Mouse (Mus musculus): ENCODE results near the gene Cpne6. TPM values are rescaled to one million over a fixed set of nuclear protein-coding genes. Genes with fewer than 3 reads are reported as not detected.
A peak's percentile ranks its signal among the peaks of the same experiment; 100 is the strongest.

Gene Cpne6
- total RNA-seq, 2 experiments from 2014 or later = not detected

DNA sequence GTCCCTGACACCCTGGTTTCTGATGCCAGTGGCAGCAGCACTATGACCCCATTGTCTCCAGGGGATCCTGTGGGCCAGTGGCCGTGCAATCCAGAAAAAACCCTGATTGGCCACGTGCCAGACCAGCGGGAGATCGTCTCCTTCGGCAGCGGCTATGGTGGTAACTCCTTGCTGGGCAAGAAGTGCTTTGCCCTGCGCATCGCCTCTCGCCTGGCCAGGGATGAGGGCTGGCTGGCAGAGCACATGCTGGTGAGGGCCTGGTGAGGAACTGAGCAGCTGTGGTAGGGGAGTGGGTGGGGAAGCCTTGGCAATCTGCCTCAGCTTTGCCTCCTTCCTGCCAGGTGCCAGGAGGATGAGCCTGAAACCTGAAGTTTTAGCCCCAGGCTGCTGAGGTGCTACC, 34.1 kb downstream of the Cpne6 start:
- DNase-seq = no peak
- intact Hi-C loops (cut with DNase I) = no loop called here

DNA sequence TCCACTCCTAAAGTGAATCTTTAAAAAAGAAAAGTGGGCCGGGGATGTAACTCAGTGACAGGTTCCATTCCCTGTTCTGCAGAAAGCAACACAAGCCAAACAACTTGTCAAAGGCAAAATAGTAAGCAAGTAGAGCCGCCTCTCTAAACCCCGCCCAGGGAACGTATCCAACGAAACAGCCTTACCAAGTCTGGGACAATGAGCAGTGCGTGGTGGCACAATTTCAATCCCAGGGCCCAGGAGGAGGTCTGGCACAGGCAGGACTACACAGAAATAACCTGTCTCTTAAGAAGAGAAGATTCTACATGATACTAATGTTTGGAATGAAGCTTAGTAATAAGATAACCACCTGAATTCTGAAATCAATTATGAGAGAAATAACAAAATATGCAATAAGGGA, 39.9 kb downstream of the Cpne6 start:
- intact Hi-C loops (cut with DNase I) = no loop called here
- no peak for DNase-seq

DNA sequence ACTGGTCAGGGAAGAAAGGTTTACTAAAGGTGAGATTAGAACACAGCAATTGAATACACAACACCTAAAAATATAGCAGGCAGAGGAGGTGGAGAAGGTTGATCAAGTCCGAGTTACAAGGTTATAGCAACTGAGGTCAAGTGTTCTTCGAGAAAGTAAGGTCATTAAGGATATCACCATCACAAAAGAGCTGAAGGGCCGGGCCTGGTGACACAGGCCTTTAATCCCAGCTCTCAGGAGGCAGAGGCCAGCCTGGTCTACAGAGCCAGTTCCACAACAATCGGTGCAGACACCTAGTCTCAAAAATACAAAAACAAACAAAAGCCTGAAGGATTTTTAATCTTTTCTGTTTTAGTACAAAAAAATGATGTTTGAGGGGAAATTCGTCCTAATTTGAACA, 41.1 kb downstream of the Cpne6 start:
- intact Hi-C loops (cut with DNase I) = no loop called here
- DNase-seq = no peak

DNA sequence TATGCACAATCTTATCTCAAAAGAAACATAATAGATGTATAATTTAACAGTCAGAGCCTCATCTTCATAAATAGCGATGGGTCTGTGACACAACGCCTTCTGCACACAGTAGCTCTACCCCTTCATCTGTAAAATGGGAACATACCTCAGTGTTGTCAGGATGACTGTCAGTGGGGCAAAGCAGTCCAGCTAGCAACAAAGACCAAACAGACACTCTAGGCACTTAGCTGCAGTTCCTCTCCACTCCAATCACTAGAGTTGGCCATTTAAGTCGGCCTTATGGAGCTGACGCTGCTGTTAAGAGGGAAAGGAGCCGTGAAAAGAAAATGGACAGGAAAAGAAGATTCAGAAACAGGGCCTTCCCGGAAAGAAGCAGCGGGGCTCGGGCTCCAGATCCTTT, 41.5 kb downstream of the Cpne6 start:
- intact Hi-C loops (cut with DNase I) = no loop called here
- DNase-seq = no peak

DNA sequence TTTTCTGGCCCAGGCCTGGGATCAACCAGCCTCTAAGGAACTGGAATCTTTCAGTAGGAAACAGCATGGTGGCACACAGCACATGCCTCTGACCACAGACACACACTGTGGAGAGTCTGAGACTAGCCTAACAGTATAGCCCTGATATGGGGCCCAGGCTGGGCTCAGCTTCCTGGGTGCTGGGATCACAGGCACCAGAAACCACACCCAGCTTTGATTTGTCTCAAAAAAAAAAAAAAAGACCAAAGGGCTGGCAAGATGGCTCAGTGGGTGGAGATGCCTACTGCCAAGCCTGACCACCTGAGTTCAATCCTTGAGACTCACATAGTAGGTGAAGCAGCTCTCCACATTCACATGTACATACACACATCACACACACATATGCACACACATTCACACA, 44.4 kb downstream of the Cpne6 start:
- intact Hi-C loops (cut with DNase I) = no loop called here
- DNase-seq = no peak

DNA sequence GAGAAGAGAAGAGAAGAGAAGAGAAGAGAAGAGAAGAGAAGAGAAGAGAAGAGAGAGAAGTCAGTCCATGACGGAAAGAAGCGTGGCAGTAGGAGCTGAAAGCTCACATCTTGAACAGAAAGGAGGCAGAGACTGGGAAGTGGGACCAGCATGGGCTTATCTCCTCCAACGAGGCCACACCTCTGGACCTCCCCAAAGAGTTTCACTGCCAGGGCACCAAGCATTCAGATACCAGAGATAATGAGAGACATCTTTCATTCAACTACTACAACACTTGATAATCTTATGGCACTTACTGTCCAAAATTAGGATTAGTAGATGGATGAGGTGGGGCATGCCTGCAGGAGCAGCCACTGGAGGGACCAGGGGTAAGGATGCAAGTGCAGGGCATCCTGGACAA, 45.5 kb downstream of the Cpne6 start:
- no peak for DNase-seq
- intact Hi-C loops (cut with DNase I) = loop anchor here (2.0 kb wide), 1 partner anchor 15 kb away; the partner anchor contains the start of gene Pck2

DNA sequence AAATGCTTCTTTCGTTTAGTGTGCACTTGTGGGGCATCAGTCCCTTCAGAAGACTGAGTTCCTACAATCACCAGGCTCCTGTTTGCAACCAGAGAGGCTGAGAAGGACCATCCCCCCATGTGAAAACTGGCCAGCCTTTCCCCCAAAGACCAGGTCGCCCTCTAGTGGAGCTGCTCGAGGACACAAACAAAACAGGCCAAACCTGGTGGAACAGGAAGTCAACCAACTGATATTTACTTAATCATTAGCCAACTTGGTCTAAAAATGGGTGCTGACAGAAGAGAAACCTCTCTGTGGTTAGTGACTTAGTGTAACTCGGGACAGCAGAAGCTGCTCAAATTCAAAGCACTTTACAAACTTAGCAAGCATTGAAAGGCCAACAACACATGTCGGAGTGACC, 46.8 kb downstream of the Cpne6 start:
- peak; percentile 82 to 89 for DNase-seq
- intact Hi-C loops (cut with DNase I) = loop anchor here (1.0 to 2.0 kb wide), 2 partner anchors 16 to 61 kb away; partner anchors contain the start of gene Pck2

DNA sequence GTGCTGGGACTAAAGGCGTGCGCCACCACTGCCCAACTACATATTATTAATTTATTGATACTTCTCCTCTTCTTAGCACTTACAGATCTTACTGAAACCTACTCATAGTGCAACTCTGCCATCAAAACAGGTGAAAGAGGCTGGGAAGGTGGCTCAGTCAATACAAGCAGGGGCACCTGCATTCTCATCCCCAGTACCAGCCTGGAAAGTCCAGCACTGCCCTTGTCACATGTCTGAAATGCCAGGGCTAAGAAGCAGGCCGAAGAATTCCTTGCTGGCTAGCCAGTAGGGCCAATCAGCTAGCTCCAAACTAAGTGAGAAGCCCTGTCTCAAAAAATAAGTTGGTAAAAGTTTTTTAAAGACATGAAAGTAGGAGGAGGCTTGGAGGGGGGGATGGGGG, 47.3 kb downstream of the Cpne6 start:
- no peak for DNase-seq
- intact Hi-C loops (cut with DNase I) = loop anchor here (1.0 to 2.0 kb wide), 2 partner anchors 17 to 61 kb away; partner anchors contain the start of gene Pck2

DNA sequence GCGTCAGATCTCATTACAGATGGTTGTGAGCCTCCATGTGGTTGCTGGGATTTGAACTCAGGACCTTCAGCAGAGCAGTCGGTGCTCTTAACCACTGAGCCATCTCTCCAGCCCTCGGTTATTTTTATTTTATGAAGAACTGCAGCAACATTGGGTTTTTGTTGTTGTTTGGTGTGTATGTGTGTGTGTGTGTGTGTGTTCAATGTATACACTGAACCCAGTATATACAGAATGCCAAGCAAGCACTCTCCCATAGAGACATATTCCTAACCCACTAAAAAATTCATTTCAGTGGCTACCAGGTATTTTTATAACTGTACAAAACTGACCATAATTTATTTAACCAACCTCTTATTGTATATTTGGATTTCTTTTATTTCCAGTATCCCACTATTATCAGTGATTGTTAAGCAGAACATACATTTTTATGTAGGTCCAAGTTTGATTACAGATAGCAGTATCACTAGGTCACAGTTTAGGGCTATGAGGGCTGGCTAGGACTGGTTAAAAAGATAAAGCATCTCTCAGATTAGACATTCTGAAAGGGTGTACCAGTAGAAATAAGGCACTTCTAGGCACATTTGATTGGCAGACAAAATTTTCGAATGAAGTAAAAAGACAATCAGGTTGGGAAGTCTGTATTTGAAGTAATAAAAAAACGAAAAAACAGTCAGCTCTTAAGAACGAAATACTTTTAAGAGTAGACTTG, 48.6 kb downstream of the Cpne6 start:
- no peak for DNase-seq
- intact Hi-C loops (cut with DNase I) = no loop called here

DNA sequence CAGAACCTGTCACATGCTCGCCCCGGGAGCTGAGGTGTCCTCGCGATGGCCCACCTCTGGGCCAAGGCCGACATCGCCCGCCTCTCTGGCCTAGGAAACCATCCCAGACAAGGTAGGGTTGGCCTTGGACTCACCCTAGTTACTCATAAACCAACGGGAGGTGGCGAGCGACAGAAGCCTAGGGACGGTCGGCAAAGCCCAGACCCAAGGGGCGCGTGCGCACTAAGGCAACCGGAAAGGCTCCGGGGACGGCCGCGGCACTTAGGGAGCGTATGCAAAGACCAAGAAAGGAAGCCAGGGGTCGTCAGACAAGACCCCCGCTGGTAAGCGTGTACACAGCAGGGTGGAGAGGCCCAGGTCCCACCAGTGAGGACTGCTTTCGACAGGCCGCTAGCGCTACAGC, 49.6 kb downstream of the Cpne6 start, which contains the start of gene Dcaf11:
Gene Dcaf11 (plus strand): TSS at position 208 of the 403 bp plus-strand sequence.
- peak; percentile 90 for DNase-seq
- intact Hi-C loops (cut with DNase I) = loop anchor here (5.0 kb wide), 1 partner anchor 43 kb away; the partner anchor contains the start of gene Irf9

DNA sequence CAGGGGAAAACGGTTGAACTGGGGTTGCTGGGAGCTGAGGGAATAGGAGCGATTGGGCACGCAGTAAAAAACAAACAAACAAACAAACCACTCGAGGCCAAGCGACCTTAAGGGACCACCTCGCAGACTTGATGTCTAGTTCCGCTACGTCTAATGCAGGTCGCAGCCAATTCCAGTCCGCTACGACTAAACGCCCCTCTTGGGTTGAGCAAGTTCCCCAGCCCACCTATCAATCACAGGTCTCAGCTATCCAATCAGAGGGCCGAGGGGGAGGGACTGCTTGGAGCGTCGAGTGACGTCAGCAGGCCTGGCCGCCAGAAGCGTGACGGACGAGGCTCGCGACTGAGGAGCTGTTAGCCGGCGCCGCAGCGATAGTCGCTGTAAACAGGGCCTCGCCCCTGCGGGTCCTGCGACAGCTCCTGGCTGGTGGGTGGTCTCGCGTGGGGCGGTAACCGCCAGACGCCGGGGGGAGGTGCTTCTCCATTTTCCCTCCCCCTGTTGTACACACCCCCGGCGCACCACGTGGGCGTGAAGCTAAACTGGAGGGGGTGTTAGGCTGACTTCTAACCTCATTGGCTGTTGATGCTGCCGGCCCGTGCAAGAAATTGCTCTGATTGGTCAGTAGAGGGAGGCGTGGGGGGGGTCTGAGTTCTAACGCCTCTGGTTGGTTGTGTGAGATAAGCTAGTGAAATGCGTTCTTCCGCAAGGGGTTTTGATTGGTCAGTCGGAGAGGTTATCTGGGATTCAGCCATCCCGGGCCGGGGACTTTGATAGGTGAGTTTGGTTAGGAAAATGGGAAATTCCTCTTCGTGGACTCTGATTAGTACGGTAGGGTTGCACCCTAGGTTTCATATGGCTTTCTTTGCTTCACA, 50.2 kb downstream of the Cpne6 start, which contains the start of gene A730061H03Rik:
Gene A730061H03Rik (minus strand): TSS at position 205 of the 872 bp plus-strand sequence.
- intact Hi-C loops (cut with DNase I) = loop anchor here (5.0 kb wide), 1 partner anchor 42 kb away; the partner anchor contains the start of gene Irf9
- peak; percentile 95 to 96 for DNase-seq

DNA sequence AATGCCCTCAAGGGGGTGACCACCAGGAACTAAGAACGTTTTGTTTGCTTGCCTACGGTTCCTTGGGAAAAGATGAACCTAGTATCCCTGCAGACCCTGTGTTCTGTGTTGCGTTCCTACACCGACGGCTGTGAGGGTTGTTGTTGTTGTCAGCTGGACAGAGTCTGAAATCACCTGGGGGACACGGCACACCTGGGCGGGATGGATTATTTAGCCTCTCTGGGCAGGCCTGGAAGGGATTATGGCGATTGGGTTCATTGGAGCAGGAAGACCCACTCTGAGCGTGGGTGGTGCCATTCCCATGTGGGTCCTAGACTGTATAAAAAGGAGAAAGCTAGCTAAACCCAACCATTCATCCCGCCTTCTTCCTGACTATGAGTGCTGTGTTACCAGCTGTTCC, 51.6 kb downstream of the Cpne6 start:
- intact Hi-C loops (cut with DNase I) = loop anchor here (5.0 kb wide), 1 partner anchor 40 kb away; the partner anchor contains the start of gene Irf9
- DNase-seq = no peak

DNA sequence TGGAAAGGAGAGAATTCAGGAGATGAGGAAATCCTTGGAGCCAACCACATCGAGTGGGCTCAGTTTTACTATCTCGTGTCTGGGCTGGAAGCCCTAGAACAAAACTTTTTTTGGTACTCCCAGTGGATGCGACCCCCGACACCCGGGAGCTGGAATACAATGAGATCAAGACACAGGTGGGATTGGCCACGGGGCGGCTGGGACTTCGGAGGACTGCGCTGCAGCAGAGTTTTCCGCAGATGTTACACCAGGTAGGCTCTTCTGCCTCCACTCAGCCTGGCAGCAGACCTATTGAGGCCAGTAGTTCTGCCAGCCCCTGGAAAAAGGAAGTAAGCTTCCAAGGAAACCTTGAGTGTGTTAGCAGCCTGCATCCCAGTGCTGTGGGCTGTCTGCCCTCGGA, 53.0 kb downstream of the Cpne6 start:
- no peak for DNase-seq
- intact Hi-C loops (cut with DNase I) = loop anchor here (5.0 kb wide), 1 partner anchor 39 kb away; the partner anchor contains the start of gene Irf9

DNA sequence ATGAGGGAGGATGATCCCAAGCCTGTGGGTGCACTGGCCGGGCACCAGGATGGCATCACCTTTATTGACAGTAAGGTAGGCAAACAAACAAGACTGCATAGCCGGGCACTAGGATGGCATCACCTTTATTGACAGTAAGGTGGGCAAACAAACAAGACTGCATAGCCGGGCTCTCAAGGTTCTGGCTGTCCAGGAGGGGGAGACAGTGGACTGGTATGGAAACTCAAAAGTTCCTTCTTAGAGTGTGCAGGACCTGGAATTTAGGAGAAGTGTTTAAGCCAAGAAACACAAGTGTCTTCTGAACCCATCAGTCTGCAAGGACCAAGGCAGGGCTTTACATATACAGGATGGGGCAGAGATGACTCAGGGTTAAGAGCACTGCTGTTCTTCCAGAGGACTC, 55.5 kb downstream of the Cpne6 start:
- DNase-seq = no peak
- intact Hi-C loops (cut with DNase I) = no loop called here

Other genes with a start within 250 kb of the Cpne6 start
- 100 to 1,000 TPM; 129 to 134 TPM for gene Dhrs4, start 31.7 kb upstream of the Cpne6 start, total RNA-seq (2021)
- 1 to 10 TPM; 2.5 to 5.5 TPM for gene Carmil3, start 19.8 kb upstream of the Cpne6 start, total RNA-seq (2021)
- gene Nrl, start 14.5 kb downstream of the Cpne6 start, total RNA-seq (2021) = not detected
- 10 to 100 TPM; 17.7 to 23.0 TPM for gene Pck2, start 29.8 kb downstream of the Cpne6 start, total RNA-seq (2021)
- 100 to 1,000 TPM; 112 to 118 TPM for gene Dcaf11, start 49.6 kb downstream of the Cpne6 start, total RNA-seq (2021)
- under 1 TPM in 1 of 2 experiments, not detected in 1; 0.69 TPM for gene A730061H03Rik, start 50.0 kb downstream of the Cpne6 start, total RNA-seq (2021)
- 100 to 1,000 TPM; 204 to 226 TPM for gene Fitm1, start 65.2 kb downstream of the Cpne6 start, total RNA-seq (2021)
- 100 to 1,000 TPM; 218 to 238 TPM for gene Psme1, start 67.7 kb downstream of the Cpne6 start, total RNA-seq (2021)
- 10 to 100 TPM; 39.9 to 45.0 TPM for gene Emc9, start 74.9 kb downstream of the Cpne6 start, total RNA-seq (2021)
- gene Psme2, start 80.7 kb downstream of the Cpne6 start, total RNA-seq (2021) = 100 to 1,000 TPM in 1 of 2 experiments, 10 to 100 TPM in 1; 90.7 to 132 TPM
- gene Rnf31, start 81.3 kb downstream of the Cpne6 start, total RNA-seq (2021) = 10 to 100 TPM; 21.8 to 26.1 TPM
- gene Irf9, start 93.1 kb downstream of the Cpne6 start, total RNA-seq (2021) = 1 to 10 TPM; 9.2 to 9.3 TPM
- 1 to 10 TPM in 1 of 2 experiments, under 1 TPM in 1; 0.72 to 1.2 TPM for gene Rec8, start 107.6 kb downstream of the Cpne6 start, total RNA-seq (2021)
- gene Ipo4, start 125.5 kb downstream of the Cpne6 start, total RNA-seq (2021) = 10 to 100 TPM; 41.4 to 49.9 TPM
- gene Gm49378, start 127.5 kb downstream of the Cpne6 start, total RNA-seq (2021) = 1 to 10 TPM; 2.2 to 2.9 TPM
- 10 to 100 TPM; 45.3 to 45.4 TPM for gene Tm9sf1, start 133.4 kb downstream of the Cpne6 start, total RNA-seq (2021)
- gene Tssk4, start 139.7 kb downstream of the Cpne6 start, total RNA-seq (2021) = under 1 TPM; 0.53 to 0.76 TPM
- gene Mdp1, start 150.1 kb downstream of the Cpne6 start, total RNA-seq (2021) = 10 to 100 TPM; 52.4 to 55.9 TPM
- 10 to 100 TPM; 12.8 to 14.1 TPM for gene Gmpr2, start 161.5 kb downstream of the Cpne6 start, total RNA-seq (2021)
- gene Nedd8, start 161.7 kb downstream of the Cpne6 start, total RNA-seq (2021) = 100 to 1,000 TPM; 254 to 257 TPM
- gene Tinf2, start 171.4 kb downstream of the Cpne6 start, total RNA-seq (2021) = 10 to 100 TPM; 10.5 to 10.8 TPM
- gene Tgm1, start 203.5 kb downstream of the Cpne6 start, total RNA-seq (2021) = under 1 TPM; 0.29 TPM
- 10 to 100 TPM; 11.4 to 13.7 TPM for gene Rabggta, start 211.8 kb downstream of the Cpne6 start, total RNA-seq (2021)
- gene Dhrs1, start 235.2 kb downstream of the Cpne6 start, total RNA-seq (2021) = 10 to 100 TPM; 54.6 to 56.2 TPM
- gene Nop9, start 235.2 kb downstream of the Cpne6 start, total RNA-seq (2021) = 10 to 100 TPM; 11.2 to 11.4 TPM
- 1 to 10 TPM in 1 of 2 experiments, under 1 TPM in 1; 1.00 to 1.0 TPM for gene Cideb, start 248.0 kb downstream of the Cpne6 start, total RNA-seq (2021)

All from heart, postnatal 14 days (tissue).